Mouse (Mus musculus) CD4-positive, CD25-positive, alpha-beta regulatory T cell (primary cell): ENCODE measurements around the gene Arid3b. TPM values are rescaled to one million over a fixed set of nuclear protein-coding genes. Genes with fewer than 3 reads are reported as not detected.

ENCODE experiments used
- polyA plus RNA-seq: library from polyadenylated mRNA; unstranded; fragments of 100-300 nt; shearing (Covaris generic); gene quantifications from one replicate; pipeline ENCODE4 v1.2.1, GENCODE M21; 2017

Arid3b gene
- 51.5 TPM for polyA plus RNA-seq

DNA sequence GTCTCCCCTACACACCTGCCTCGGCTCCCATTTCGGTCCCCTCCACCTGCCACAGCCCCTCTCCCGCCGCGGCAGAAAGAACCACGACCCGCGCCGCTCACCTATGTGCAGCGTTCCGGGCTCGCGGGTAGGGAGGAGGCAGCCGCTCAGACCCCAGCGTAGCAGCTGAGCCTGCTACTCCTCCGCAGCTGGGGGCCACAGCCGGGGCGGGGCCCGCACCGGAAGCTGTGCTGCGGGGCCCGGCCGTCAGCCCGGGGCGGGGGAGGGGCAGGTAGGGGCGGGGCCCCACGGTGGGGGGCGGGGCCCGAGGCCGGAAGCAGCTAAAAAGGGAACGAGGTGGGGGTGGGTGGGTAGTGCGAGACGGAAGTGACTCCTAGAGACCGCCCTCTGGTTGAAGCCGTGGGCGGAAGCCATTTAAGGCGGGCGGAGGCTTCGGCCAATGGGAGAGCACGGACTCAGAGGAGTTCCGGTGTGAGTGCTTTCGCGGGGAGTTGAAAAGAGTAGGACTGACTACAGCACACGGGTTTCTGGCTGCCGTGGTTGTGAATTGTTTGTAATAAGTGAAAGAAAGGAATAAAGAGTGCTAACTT is at the start of gene Arid3b:
Gene Arid3b (minus strand): TSS at position 213 of the 590 bp plus-strand sequence.

DNA sequence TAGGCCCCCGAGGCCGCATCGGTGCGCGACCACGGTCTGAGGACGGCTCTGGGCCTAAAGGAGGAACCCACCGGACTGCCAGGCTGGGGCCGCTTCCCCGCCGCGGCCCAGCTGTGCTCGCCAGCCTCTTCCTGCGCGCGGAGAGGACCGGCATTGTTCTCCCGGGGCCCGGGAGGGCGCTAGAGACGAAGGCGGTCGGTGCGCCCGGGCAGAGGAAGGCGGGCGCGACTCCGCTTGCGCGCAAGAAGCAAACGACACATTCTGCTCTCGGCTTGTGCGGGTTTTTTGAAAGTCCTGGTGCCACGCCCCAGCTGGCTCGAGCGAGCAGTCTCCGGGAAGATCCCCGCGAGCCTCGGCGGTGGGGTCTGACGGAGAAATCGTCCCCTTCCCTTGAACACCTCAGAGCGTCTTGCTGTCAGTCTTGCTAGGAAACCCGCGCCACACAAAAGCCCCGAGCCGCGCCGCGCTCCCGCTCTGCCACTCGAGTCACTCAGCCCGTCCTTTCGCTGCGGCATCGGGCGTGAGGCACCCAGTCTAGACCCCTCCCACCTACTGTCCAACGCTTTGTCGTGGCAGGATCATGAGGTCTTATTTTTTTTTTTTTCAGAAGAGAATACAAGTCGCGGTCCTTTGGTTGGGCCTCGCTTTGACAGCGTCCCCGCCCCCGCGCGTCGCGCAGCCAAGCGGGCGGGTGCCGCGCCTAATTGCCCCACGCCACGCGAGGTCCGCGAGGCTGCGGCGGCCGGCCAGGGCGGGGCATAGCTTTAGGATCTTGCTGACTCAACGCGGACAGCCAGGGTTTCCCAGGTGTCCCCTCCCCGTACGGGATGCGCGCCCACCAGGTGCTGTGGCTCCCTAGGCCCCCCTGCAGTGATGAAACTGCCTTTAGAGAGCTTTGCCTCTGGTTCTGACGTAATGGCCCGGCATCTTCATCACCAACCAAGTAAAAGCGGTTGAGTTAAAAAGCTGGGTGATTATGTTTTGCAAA is 70.9 kb downstream of the Arid3b start, which contains the start of gene Clk3:
Gene Clk3 (minus strand): TSS at position 497 of the 988 bp plus-strand sequence.

Other genes starting within 250 kb of the Arid3b start
- 97.1 TPM for gene Ulk3, start 247.3 kb downstream of the Arid3b start, polyA plus RNA-seq
- not detected for gene Cplx3, start 230.5 kb downstream of the Arid3b start, polyA plus RNA-seq
- 0.19 TPM for gene Lman1l, start 216.0 kb downstream of the Arid3b start, polyA plus RNA-seq
- gene Csk, start 183.2 kb downstream of the Arid3b start, polyA plus RNA-seq: 187 TPM
- gene Cyp1a2, start 153.1 kb downstream of the Arid3b start, polyA plus RNA-seq: not detected
- 0.11 TPM for gene Cyp1a1, start 148.9 kb downstream of the Arid3b start, polyA plus RNA-seq
- gene Edc3, start 128.3 kb downstream of the Arid3b start, polyA plus RNA-seq: 41.3 TPM
- gene Clk3, start 70.9 kb downstream of the Arid3b start, polyA plus RNA-seq: 163 TPM
- gene Ubl7, start 74.2 kb upstream of the Arid3b start, polyA plus RNA-seq: 104 TPM
- gene Sema7a, start 103.3 kb upstream of the Arid3b start, polyA plus RNA-seq: 0.43 TPM
- gene Cyp11a1, start 169.6 kb upstream of the Arid3b start, polyA plus RNA-seq: not detected
- gene Stra6, start 227.0 kb upstream of the Arid3b start, polyA plus RNA-seq: 9.7 TPM